Mouse (Mus musculus): ENCODE measurements at regions not wholly inside any gene's neighbourhood (a gene's known extent, or its start where the extent isn't known, plus 50 kb on each side); places are given as distances from the start of the nearest gene placed in this dataset.

DNA sequence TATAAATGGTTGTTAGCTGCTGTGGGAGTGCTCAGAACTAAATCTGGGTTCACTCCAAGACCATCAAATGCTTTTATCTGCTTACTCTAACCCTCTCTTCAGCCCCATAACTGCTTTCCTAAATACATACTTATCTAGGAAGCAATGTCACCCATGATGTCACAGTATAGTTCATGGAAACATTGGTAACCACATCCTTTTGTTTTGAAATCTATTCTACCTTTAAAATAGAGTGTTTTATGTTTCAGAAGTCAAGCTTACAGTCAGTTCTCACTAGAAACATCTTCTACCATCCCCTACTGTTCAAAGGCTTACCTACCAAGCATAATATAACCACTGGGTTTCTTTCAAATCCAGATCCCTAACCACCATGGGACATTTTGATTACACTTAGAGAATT is 436.4 kb upstream of the Intu start:
- DNase-seq: no peak

DNA sequence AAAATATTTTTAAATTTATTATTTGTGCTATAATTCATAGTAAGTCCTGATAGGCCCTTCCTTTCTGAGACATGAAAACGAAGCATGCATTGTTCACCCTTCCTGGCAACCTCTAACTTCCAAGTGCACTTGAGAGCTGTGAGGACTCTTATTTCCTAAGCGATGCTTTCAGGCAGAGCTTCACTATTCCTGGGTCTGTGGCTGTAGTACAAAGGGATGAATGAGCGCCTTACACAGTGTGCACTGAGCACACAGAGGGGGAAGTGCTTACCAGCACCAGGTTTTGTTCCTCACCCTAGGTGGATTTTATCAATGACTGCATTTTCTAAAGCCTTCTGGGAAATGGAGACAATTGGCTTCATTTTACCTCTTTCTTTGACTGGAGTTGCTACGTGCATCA is 428.4 kb upstream of the Intu start:
- DNase-seq: no peak

DNA sequence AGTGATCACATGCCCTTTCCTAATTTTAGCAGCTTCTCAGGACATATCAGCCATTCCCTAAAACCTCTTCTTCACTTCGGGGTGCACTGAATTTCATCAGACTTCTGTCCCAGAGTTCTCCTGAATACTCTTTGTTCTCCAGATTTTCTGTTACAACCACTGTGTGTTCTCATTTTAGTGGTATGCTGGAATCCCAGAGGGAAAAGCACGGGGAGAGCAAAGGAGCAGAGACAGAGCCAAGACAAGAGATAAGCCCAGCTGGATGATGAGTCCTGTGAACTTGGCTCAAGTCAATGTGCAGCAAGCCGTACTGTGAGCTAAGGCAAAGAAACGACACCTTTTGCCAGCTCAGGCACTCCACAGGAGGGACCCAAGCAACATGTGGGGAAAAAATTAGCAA is 416.3 kb upstream of the Intu start:
- DNase-seq: no peak

DNA sequence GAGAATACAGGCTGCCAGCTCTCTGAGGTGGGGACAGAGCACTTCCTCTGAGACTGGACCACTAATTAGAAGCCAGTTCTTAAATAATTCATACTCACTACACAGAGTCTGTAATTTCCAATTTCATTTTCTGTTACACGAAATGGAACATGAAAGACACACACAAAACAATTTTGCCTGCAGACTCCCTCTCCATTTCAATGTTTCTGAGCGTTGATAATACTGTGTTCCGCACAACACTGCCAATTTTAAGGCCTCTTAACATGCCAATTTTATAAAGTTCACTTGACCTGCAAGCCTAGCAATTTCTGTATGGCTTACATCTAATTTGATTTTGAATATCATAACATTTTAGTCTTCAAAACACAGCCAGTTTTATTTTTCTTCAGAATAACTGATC is 412.5 kb upstream of the Intu start:
- DNase-seq: no peak

DNA sequence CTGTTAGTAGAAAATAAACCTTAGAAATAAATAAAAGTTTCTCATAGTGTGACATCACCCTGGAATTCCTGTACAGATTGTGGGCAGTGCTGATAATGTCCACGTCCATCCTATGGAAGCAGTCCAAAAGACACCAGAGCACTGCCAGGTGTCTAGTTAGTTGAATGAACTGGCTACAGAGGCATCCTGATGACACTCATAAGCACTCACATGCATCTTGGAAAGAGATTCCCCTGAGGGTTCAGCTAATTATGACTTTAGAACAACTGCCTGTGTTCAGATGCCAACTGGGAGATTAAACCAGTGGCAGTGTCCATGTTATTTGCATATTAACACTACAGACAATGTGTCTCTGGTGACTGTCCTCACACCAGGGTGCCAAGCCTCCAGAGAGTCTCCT is 411.6 kb upstream of the Intu start:
- no peak for DNase-seq

DNA sequence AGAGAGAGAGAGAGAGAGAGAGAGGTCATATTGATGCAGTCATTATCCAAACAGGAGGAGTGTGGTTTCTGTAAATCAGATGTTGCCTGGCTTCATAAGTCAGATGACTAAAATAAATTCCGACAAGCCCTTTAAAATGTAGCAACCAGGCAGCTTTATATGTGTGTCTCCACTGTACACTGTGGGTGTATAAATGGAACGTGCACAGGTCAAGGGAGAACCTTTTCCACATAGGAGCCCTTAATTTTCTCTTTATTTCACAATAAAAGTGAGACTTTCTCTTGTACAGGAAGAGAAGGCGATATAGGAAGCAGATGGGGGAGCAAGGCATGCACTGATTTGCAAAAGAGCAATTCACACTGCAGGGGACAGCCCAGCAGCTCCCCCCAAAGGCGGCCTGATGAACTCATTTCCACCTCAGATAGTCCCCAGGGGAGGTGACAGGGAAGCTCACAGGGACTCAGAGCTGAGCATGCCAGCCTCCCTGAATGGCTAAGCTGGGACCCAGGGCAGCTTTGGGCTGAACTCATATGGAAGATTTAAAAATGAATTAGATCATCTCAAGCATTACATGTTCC is 410.7 kb upstream of the Intu start:
- DNase-seq: peak; percentile 2

DNA sequence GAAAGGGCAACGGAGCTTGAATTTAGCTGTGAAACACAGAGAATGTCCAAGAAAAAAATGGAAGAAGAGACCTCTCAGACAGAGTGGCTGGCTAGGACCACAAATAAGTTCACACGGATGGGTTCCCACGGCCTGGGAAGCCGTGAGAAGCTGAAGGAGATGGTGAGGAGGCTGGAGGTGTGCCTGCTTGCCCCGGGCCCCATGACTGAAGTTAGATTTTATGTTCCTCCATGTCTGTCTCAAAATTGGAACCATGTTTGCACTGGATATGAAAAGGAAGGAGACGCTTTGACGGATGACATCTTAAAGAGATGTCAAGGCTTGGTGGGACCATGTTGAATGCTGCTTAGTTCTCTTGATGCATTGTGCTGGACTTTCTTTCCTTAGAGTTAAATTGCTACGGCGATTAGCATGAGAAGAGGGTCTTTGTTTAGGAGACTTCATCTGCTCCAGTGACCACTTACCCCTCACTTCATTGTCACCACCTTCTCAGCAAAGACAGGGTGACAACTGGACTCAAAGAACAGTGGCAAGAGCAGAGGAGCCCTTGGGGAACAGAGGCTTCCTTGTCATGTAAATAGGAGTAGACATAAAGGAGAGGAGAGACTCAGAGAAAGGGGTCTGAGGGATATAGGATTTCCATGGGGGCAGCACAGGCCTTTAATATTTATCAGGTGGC is 407.4 kb upstream of the Intu start:
- no peak for DNase-seq

DNA sequence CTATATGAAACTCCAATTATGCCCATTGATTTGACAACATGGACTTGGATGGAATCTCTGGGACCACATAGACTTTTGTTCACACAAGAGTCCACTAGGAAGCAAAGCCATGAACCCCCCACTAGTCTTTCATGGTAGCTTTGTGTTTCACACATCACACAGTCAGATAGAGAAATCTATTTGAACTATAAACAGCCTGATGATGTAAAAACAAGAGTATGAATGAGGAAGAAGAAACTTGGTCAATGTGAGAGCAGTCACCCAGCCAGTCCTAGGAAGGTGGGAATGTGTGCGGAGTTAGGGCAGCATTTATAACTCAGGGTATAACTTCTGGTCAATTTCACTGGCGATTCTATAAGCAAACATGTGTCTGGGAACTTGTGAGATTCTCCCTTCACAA is 404.2 kb upstream of the Intu start:
- DNase-seq: no peak

DNA sequence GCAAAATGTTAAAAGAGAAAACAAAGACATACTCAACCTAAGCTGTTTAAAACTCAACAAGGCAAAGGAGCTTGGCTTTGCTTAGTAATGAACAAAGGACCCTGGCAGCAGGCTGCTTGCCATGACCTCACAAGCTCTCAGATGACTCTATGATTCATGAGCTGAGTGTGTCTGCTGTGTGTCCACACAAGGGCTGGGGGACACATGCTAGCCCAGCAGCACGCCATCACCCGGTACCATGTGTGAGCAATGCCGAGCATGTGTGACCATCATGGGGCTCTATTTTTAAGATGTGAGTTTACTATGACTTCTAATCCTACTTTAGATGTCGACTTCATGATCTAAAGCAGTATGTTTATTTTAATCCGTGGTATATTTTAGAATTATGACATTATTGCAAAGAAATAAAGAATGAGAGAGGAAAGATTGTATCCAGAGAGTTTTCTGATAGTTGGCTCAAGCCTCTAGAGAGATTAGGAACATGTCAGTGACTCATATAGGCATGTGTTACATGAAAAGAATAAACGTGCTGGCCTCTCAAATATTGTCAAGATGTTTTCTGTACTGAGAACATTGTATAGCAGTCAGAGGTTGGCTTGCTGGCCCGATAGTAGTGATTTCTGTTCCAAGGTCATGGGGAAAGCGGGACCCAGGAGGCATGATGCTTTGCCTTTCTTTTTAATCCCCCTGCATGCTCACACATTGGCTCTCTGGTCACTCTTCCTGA is 400.1 kb upstream of the Intu start:
- no peak for DNase-seq

DNA sequence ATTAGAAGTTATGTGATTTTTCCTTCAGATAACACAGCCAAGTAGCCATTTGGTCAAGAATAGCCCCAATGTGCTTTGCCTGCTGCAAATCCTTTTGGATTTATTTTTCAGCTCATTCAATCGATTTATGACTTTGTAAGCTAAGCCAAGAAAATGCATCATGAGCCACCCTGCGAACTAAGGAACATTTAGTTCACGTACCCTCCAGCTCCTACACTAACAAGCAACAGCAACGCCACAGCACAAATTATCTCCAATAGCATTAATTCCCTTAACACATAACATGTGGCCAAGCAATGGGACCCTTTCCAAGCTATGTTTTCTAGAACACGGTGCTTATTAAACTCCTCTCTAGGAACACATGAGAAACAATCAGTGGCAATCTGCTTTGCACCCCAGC is 392.4 kb upstream of the Intu start:
- no peak for DNase-seq

DNA sequence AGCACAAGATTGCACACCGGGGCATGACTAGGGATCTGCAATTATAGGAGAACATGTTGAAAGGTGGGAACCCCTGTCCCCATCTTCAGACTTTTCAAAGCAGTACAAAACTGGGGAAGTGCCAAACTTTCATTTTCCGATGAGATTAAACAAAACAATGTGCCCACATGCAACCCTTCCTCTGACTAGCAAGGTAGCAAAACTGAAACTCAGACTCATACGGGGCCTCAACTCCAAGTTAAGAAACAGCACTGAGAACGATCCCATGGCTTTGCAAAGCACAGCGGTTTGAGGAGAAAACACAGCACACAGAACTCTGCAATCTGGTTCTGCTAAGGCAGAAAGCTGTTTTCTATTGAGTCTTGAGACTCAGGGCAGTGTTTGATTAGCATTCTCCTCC is 388.9 kb upstream of the Intu start:
- no peak for DNase-seq

DNA sequence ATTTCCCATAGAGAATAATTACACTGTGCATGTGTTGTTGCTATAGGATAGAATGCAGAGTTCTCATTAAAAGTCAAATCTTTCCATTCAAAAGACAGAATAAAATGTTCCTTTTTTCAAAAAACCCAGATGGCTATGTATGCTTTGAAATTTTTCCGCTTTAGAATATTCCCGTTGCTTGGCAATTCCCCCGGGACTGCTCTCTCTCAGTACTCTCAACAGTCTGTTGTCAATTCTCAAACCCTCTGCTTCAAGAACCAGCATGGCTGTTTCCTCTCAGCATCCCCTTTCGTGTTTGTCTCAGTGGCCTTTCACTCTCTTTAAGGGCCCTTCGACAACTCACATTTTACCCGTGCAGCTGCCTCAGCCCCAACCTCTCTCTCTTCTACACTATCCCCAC is 372.5 kb upstream of the Intu start:
- no peak for DNase-seq

DNA sequence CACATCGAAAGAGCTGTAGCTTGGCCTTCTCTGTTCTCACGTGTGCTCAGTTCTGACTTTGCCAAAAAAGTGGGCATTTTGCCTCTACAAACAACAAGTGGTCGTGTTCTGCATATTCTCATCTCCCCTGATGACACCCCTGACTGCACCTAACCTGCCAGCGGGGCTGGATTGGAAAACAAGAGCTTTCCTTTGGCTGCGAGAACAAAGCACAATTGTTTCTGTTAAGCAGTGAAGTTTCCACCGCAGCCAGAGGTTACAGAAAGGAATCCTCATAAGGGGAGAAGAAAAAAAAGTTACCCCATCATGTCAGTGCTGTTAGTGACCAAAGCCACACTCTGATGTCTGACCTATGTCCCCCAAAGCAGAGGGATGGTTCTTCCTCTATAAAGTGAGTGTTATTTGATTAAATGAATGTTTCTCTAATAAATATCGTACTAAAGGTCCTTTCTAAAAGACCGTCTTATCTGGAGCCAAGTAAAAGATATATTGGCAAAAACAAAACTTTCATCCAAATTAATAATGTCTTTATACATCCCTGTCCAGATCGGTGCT is 371.4 kb upstream of the Intu start:
- DNase-seq: no peak

DNA sequence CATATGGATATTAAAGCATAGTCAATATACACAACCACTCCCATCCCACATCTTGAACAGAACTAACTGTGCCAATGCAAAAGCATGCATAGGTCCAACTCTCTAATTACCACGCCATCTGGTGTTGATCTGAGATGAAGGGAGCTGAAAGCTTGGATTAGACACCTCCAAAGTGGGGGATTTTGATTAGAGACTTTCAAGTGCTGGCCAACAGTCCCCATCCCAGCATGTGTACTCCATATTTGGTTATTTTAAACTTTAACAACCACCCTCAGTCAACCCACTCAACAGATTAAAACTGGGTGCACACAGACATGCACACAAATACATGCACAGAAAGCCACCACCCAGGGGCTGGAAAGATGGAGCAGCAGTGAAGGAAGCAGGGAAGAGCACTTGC is 366.9 kb upstream of the Intu start:
- DNase-seq: no peak

DNA sequence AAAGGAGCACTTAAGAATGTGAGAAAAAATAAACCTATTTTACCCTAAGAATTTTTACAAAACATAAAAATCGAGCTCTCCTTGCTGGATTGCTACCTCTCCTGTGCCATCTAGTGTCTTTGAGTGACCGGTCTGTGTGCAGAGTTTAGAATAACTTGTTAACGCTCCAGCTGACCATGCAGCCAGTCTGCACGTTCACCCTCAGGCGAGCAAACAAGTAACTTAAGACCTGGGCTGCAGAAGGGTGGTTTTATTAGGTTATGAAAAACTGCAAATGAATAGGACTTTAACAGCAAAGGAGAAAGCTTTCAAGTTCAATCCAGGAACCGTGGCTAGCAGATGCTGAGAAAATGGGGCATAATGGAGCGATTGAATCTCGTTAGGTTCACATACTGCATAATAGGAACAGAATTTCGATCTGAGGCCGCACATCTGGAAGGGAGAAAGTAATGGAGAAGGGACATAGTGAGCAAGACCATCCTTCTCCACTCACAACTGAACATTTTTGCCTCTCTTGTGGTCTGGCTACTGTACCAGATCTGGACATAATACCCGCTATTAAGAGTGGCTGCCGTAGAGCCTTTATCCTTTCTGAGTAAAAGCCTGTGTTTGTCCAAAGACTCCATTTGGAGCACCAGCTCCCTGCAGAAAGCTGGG is 363.0 kb upstream of the Intu start:
- DNase-seq: no peak

DNA sequence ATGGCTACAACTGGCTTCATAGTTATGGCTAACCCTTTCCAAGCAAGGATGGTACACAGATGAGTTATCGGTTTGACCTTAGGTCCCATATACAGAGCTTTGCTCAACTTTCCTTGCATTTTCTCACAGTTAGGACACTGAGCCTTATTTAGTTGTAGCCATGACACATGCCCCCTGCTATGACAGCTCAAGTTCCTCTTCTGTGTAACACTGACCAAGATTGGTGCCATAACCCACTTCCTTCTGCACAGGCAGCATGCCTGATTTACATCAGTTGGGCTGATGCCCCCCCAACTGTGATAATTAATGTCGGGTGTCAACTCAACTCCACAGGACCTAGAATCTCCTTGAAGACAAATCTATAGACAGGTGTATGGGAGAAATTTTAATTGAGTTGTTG is 361.5 kb upstream of the Intu start:
- no peak for DNase-seq

DNA sequence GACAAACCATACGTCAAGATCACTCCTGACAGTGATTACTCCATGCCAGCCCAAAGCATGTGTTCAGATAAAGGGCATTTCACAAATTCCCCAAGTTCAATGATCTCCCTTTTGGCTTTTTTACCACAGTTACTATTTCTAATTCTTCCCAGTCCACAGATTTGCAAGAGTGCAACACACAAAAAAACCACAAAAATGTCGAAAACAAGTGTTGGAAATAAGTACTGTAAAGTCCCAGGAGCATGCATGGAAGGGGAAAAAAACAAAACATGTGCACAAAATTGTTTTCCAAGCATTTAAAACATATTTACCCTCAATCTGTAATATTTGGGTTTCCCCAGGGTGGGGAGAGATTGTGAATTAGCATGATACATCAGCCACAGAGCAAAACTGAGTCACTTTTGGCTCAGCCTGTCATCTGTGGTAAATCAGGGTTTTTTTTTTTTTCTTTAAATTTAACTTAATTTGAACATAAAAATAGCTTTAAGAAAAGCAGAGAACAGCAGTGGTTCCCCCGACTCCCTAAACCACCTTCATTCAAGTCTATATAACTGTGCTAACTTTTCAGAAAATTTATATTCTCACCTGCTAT is 351.3 kb upstream of the Intu start:
- no peak for DNase-seq

DNA sequence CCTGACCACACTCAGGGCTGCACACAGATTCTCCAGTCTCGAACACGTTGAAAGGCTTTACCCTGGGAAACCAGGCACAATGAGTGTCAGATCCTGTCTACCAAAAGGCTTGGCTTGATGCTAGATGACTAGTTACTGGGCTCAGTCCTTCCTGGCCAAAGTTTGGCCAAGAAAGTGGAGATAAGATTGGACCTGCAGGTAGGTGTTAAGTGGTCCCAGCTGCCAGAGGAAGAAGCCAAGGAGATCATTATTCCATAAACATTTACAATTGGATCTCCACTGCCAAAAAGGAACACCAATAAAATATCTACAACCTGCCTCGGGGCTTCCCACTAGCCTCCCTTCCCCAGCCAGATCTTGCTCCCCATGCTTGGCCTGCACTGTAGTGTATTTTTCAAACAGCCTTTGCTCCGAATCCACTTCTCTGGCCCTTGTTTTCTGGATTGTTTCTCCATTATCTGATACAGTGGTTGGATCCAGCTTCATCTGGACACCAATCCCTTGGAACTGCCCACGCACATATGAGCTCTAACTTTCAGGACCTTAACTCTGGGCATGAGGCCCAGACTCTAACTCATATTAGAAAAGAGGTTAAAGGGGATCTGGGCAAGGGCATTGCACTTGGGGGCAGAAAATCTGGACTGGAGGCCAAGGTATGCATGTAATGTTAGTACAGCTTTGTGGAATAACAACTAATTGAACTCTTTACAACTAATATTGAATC is 345.3 kb upstream of the Intu start:
- no peak for DNase-seq

DNA sequence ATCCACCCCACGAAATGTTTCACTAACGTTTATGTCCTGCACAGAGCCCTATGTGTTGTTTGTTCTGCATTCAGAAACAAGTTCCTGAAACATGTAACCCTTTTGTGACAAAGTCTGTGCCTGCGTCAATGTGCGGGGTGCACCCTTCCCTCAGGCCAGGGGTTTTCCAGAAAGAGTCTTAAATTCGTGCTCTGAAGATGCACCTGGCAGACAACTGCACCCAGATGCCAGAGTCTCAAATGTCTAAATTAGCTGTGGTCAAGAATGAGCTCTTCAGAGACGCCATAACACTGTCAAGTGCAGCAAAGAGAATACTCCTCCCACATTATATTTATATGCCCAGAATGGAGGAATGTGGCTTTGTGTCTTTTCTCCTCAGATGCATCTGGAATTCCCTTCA is 341.6 kb upstream of the Intu start:
- no peak for DNase-seq

DNA sequence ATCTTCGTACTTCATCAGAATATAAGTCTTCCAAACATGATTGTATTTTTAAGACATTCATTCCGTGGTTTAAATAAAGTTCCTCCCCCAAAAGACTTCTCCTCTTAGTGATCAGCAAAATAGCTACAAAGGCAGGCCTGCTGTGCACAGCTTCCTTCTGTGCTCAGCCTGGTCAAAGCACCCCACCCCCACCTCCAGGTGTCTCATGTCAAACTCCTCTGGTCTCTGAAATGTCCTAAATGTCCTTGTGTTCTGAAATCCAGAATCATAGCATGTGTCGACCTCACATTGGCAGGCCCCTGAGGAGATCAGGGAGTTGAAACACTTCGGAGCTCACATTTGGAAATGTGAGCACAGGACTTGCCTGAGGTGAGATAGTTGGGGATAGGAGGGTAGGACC is 341.1 kb upstream of the Intu start:
- no peak for DNase-seq

DNA sequence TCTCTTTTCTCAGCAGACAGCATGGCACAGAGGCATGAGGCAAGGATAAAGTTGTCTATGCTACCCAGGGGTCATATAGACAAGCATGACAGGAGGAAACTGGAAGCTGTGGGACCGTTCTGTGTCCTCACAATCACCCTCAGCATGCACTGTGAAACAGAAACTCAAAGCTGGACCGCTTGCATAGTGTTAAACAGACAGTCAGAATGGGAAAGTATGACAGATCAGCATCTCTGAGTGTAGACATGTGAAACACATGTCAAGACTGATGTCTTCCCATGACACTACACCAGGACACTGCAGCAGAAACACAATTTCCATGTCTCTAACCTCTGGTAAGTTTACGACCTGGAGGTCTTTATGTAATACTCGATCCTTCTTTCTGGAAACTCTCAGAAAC is 330.9 kb upstream of the Intu start:
- no peak for DNase-seq

DNA sequence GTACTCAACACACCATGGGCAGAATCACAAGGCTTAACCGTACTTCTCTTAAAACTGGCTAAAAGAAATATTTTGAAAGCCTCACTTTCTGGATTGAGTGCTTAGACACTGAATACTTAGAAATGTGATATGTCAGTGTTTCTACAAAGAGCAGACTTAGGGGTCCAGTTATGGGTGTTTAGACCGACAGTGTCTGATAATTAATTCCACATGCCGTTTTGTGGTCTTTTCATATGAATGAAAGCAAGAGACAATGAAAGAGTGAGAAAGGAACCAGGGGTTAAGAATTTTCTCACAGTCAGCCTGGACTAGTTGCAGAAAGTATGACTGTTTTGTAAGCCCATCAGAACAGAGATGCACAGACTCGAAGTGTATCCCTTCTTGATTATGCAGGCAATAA is 324.8 kb upstream of the Intu start:
- no peak for DNase-seq

DNA sequence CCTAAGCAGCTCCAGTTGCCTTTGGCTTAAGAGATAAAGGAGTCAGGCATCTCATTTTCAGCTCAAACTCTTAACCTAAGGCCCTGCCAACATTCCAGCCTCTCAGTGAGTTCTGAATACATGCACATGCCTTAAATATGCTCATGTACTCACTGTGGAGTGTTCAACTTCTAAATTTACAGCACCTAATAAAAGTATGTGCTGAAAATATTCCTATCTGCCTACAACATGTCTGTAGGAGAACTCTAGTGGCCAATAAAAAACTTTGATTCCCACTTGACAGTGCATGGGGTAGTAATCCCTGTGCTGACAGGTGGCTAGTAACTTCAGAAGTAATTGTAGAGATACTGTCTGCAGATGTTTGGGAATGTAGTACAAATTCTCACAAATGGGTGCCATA is 319.3 kb upstream of the Intu start:
- DNase-seq: no peak

Measured in cerebellum, adult 9-10 months (tissue).